ENCODE assay signal across 12 mouse cellular contexts in genomic region chr2:116417428-116418195, GRCm38 (mm10).
A peak's percentile ranks its signal among the peaks of the same experiment; 100 is the strongest.
DNase-seq lines count a peak whose midpoint lies in the region; ATAC-seq lines count a peak whose summit lies in the region.
"Had no signal": no experiment of that assay in that cellular context is flagged by ENCODE, and none has a peak within 500 bp of the region (broad histone marks: within the 10 kb centered on the region; RNA-seq: fewer than 3 reads in every experiment).

No protein-coding gene starts in this region.

- 65% methylated on average over 13 of the region's 13 CpGs for whole genome bisulfite sequencing in embryonic facial prominence, embryonic 14.5 days
- 76% methylated on average over 13 of the region's 13 CpGs for WGBS in embryonic facial prominence, embryonic 10.5 days
- WGBS in kidney, embryonic 16.5 days = 74% methylated on average over 13 of the region's 13 CpGs
- 52% methylated on average over 13 of the region's 13 CpGs for WGBS in heart, embryonic 13.5 days
- 74% methylated on average over 13 of the region's 13 CpGs for WGBS in hindbrain, embryonic 12.5 days

- H3K27ac ChIP-seq in embryonic facial prominence, embryonic 14.5 days (replicated peaks; ENCODE audit: low read depth, low read length) = no peak overlapping the region
- no peak overlapping the region for H3K27ac ChIP-seq in embryonic facial prominence, embryonic 10.5 days (replicated peaks)
- no peak overlapping the region for H3K27ac ChIP-seq in kidney, embryonic 16.5 days (ENCODE audit: low read length)
- no peak overlapping the region for H3K27ac ChIP-seq in heart, embryonic 13.5 days (replicated peaks)
- no peak overlapping the region for H3K27ac ChIP-seq in hindbrain, embryonic 12.5 days
- H3K27ac ChIP-seq: liver, embryonic 14.5 days had no signal

- no peak overlapping the region for H3K9ac ChIP-seq in embryonic facial prominence, embryonic 14.5 days (ENCODE audit: low read depth, low read length)
- H3K9ac ChIP-seq in kidney, embryonic 16.5 days (replicated peaks; ENCODE audit: low read length) = no peak overlapping the region
- H3K9ac ChIP-seq in heart, embryonic 13.5 days = no peak overlapping the region
- H3K9ac ChIP-seq in hindbrain, embryonic 12.5 days = no peak overlapping the region
- H3K9ac ChIP-seq: liver, embryonic 14.5 days had no signal

- no peaks in the 10 kb centered on the region for H3K27me3 ChIP-seq in embryonic facial prominence, embryonic 14.5 days (replicated peaks; ENCODE audit: control insufficient read depth, insufficient read depth, low read length)
- H3K27me3 ChIP-seq in embryonic facial prominence, embryonic 10.5 days (replicated peaks; ENCODE audit: low read depth, poor library complexity, severe bottlenecking) = no peaks in the 10 kb centered on the region
- no peaks in the 10 kb centered on the region for H3K27me3 ChIP-seq in kidney, embryonic 16.5 days (ENCODE audit: insufficient read depth, low read length)
- no peaks in the 10 kb centered on the region for H3K27me3 ChIP-seq in heart, embryonic 13.5 days (replicated peaks)
- no peaks in the 10 kb centered on the region for H3K27me3 ChIP-seq in hindbrain, embryonic 12.5 days

- H3K4me1 ChIP-seq in embryonic facial prominence, embryonic 14.5 days (ENCODE audit: control insufficient read depth, insufficient read depth, low read length) = no peaks in the 10 kb centered on the region
- H3K4me1 ChIP-seq in embryonic facial prominence, embryonic 10.5 days = no peaks in the 10 kb centered on the region
- H3K4me1 ChIP-seq in kidney, embryonic 16.5 days (ENCODE audit: insufficient read depth, low read length) = no peaks in the 10 kb centered on the region
- peaks cover 3% of the 10 kb centered on the region; the same call in 1 of the 2 replicates for H3K4me1 ChIP-seq in heart, embryonic 13.5 days
- H3K4me1 ChIP-seq in hindbrain, embryonic 12.5 days = no peaks in the 10 kb centered on the region

- no peak overlapping the region for H3K4me3 ChIP-seq in embryonic facial prominence, embryonic 14.5 days (ENCODE audit: low read depth, low read length)
- H3K4me3 ChIP-seq in embryonic facial prominence, embryonic 10.5 days = no peak overlapping the region
- H3K4me3 ChIP-seq in kidney, embryonic 16.5 days (ENCODE audit: low read length) = no peak overlapping the region
- H3K4me3 ChIP-seq in heart, embryonic 13.5 days = no peak overlapping the region
- no peak overlapping the region for H3K4me3 ChIP-seq in hindbrain, embryonic 12.5 days

- H3K4me2 ChIP-seq in embryonic facial prominence, embryonic 14.5 days (ENCODE audit: low read depth, low read length) = no peak overlapping the region
- no peak overlapping the region for H3K4me2 ChIP-seq in kidney, embryonic 16.5 days (replicated peaks; ENCODE audit: low read depth, low read length)
- H3K4me2 ChIP-seq in heart, embryonic 13.5 days = peak overlapping the region; percentile 2; the same call in 1 of the 2 replicates
- no peak overlapping the region for H3K4me2 ChIP-seq in hindbrain, embryonic 12.5 days (replicated peaks)
- H3K4me2 ChIP-seq: midbrain, embryonic 11.5 days had no signal

- peak; percentile 17 for DNase-seq in embryonic facial prominence, embryonic 14.5 days (ENCODE audit: low spot score)
- DNase-seq in embryonic facial prominence, embryonic 10.5 days (ENCODE audit: low spot score) = no peak
- peak; percentile 12 for DNase-seq in kidney, postnatal 14 days
- peak; percentile 6 for DNase-seq in lung, postnatal 25 days (ENCODE audit: low spot score)
- no peak for DNase-seq in adrenal gland, adult 18-20 months (ENCODE audit: low spot score in 2 of 2)
- DNase-seq: adrenal gland, adult 2 months; B cell, adult 2 months had no signal

- no peaks in the 10 kb centered on the region for H3K9me3 ChIP-seq in embryonic facial prominence, embryonic 14.5 days (ENCODE audit: control insufficient read depth, low read length)
- no peaks in the 10 kb centered on the region for H3K9me3 ChIP-seq in embryonic facial prominence, embryonic 10.5 days
- no peaks in the 10 kb centered on the region for H3K9me3 ChIP-seq in kidney, embryonic 16.5 days (ENCODE audit: low read length)
- no peaks in the 10 kb centered on the region for H3K9me3 ChIP-seq in heart, embryonic 13.5 days
- no peaks in the 10 kb centered on the region for H3K9me3 ChIP-seq in hindbrain, embryonic 12.5 days (replicated peaks)

- no peak for ATAC-seq in embryonic facial prominence, embryonic 14.5 days (ENCODE audit: low read depth)
- no peak for ATAC-seq in kidney, embryonic 16.5 days (ENCODE audit: low FRiP score, low TSS enrichment)
- ATAC-seq in heart, embryonic 13.5 days (ENCODE audit: extremely low read depth, insufficient number of reproducible peaks, low FRiP score, low TSS enrichment) = no peak
- no peak for ATAC-seq in hindbrain, embryonic 12.5 days (ENCODE audit: low FRiP score)

- no peaks in the 10 kb centered on the region for H3K36me3 ChIP-seq in embryonic facial prominence, embryonic 14.5 days (ENCODE audit: control insufficient read depth, insufficient read depth, low read length)
- no peaks in the 10 kb centered on the region for H3K36me3 ChIP-seq in embryonic facial prominence, embryonic 10.5 days (replicated peaks)
- H3K36me3 ChIP-seq in kidney, embryonic 16.5 days (ENCODE audit: insufficient read depth, low read length) = no peaks in the 10 kb centered on the region
- H3K36me3 ChIP-seq in heart, embryonic 13.5 days = no peaks in the 10 kb centered on the region
- H3K36me3 ChIP-seq in hindbrain, embryonic 12.5 days = no peaks in the 10 kb centered on the region

Comparison
In these comparisons a context has a peak if more than half of its experiments do, and no peak if none do; other contexts are left out.
1. DNase-seq: peak in embryonic facial prominence, embryonic 14.5 days (single experiment), kidney, postnatal 14 days (single experiment) and lung, postnatal 25 days (single experiment); none in embryonic facial prominence, embryonic 10.5 days (single experiment) and adrenal gland, adult 18-20 months (0 of 2).